Mouse (Mus musculus) lung, embryonic 16.5 days (tissue): ENCODE measurements around the gene Serpina6. TPM values are rescaled to one million over a fixed set of nuclear protein-coding genes. Genes with fewer than 3 reads are reported as not detected.
A peak's percentile ranks its signal among the peaks of the same experiment; 100 is the strongest.
"Not testable (repeated sequence)": the region's sequence is repeated elsewhere in the genome, so short reads cannot be mapped to it uniquely, and the experiment has no call there.

Source experiments
- ATAC-seq: fragments of 200-750 bp; cut with Nextera tagmentation; 2 replicates; pipeline ENCODE4 v1.8.0; 2017; ENCODE audit warnings: low read depth, mild to moderate bottlenecking, moderate library complexity
- H3K27ac ChIP-seq: fragments of 300-500 bp; sonication (generic); 2 replicates; pipeline ENCODE4 v1.5.1; 2014; ENCODE audit warnings: mild to moderate bottlenecking, control low read depth, low read length
- H3K27me3 ChIP-seq: fragments of 300-500 bp; sonication (generic); 2 replicates; pipeline ENCODE4 v1.6.1; 2014; ENCODE audit warnings: low read depth, low read length, mixed read lengths; ENCODE audit not compliant: control insufficient read depth, insufficient read depth
- H3K36me3 ChIP-seq: fragments of 300-500 bp; sonication (generic); 2 replicates; pipeline ENCODE4 v1.6.1; 2014; ENCODE audit warnings: low read length; ENCODE audit not compliant: control insufficient read depth, insufficient read depth
- H3K4me1 ChIP-seq: fragments of 300-500 bp; sonication (generic); replicated peaks from 2 replicates; pipeline ENCODE4 v1.6.1; 2014; ENCODE audit warnings: low read length, mixed read lengths; ENCODE audit not compliant: control insufficient read depth, insufficient read depth
- H3K4me2 ChIP-seq: fragments of 300-500 bp; sonication (generic); 2 replicates; pipeline ENCODE4 v1.6.1; 2014; ENCODE audit warnings: low read depth, low read length, control low read depth
- H3K4me3 ChIP-seq: fragments of 300-500 bp; sonication (generic); 2 replicates; pipeline ENCODE4 v1.5.1; 2014; ENCODE audit warnings: mild to moderate bottlenecking, low read length, control low read depth
- H3K9ac ChIP-seq: fragments of 300-500 bp; sonication (generic); 2 replicates; pipeline ENCODE4 v1.6.1; 2014; ENCODE audit warnings: low read length, control low read depth
- H3K9me3 ChIP-seq: fragments of 300-500 bp; sonication (generic); 2 replicates; pipeline ENCODE4 v1.6.1; 2016; ENCODE audit warnings: low read length; ENCODE audit not compliant: control insufficient read depth
- WGBS: fragments of 180-500 bp; shearing (Covaris S2); extraction: QIAGEN DNeasy Blood & Tissue Kit; methylation state at CpG from one replicate; pipeline ENCODE4 v1.1.7; 2014; 5-methylcytosine and 5-hydroxymethylcytosine counted together
- polyA plus RNA-seq: library from polyadenylated mRNA; unstranded; fragments of >200 nt; fragmentation: Nextera tagmentation; extraction: Ambion mirVana; gene quantifications from 2 replicates; pipeline ENCODE4 v1.2.1, GENCODE M21; 2015

Gene Serpina6
- polyA plus RNA-seq, 1 experiment from 2014 or later, result 1.9 TPM

GRCm38 (mm10) chr12:103683775-103684174 is 26.8 kb upstream of the Serpina6 start:
- ATAC-seq, result no peak

GRCm38 (mm10) chr12:103681739-103682138 is 24.7 kb upstream of the Serpina6 start:
- no peak overlapping the region for H3K27ac ChIP-seq
- WGBS, result 39% methylated on average over 2 of the region's 2 CpGs
- no peaks in the 10 kb centered on the region for H3K36me3 ChIP-seq
- no peak overlapping the region for H3K4me3 ChIP-seq
- no peaks in the 10 kb centered on the region for H3K9me3 ChIP-seq
- H3K9ac ChIP-seq, result no peak overlapping the region
- H3K4me1 ChIP-seq, result no peaks in the 10 kb centered on the region
- no peaks in the 10 kb centered on the region for H3K27me3 ChIP-seq
- ATAC-seq, result peak; percentile 47; the same call in 1 of the 2 replicates
- no peak overlapping the region for H3K4me2 ChIP-seq

More at GRCm38 (mm10) chr12:103683775-103684174, 26.8 kb upstream of the Serpina6 start:
- WGBS, result 24% methylated on average over 4 of the region's 4 CpGs
- H3K36me3 ChIP-seq, result no peaks in the 10 kb centered on the region
- no peaks in the 10 kb centered on the region for H3K9me3 ChIP-seq
- H3K27ac ChIP-seq, result no peak overlapping the region
- no peak overlapping the region for H3K4me2 ChIP-seq
- no peak overlapping the region for H3K9ac ChIP-seq
- no peaks in the 10 kb centered on the region for H3K4me1 ChIP-seq
- no peak overlapping the region for H3K4me3 ChIP-seq
- H3K27me3 ChIP-seq, result no peaks in the 10 kb centered on the region

GRCm38 (mm10) chr12:103681169-103681568 is 24.2 kb upstream of the Serpina6 start:
- ATAC-seq, result no peak
- no peaks in the 10 kb centered on the region for H3K4me1 ChIP-seq
- H3K27ac ChIP-seq, result no peak overlapping the region
- H3K27me3 ChIP-seq, result no peaks in the 10 kb centered on the region
- no peak overlapping the region for H3K4me3 ChIP-seq
- H3K36me3 ChIP-seq, result no peaks in the 10 kb centered on the region
- H3K9ac ChIP-seq, result no peak overlapping the region
- 69% methylated on average over 2 of the region's 2 CpGs for whole genome bisulfite sequencing
- no peak overlapping the region for H3K4me2 ChIP-seq
- H3K9me3 ChIP-seq, result no peaks in the 10 kb centered on the region

- not testable (repeated sequence) for H3K27ac ChIP-seq, H3K4me1 ChIP-seq, H3K27me3 ChIP-seq, H3K36me3 ChIP-seq, H3K4me3 ChIP-seq, H3K9me3 ChIP-seq, H3K9ac ChIP-seq, H3K4me2 ChIP-seq, ATAC-seq
- 92% methylated on average over 1 of the region's 1 CpGs for WGBS
Measured at GRCm38 (mm10) chr12:103679853-103680252, 22.8 kb upstream of the Serpina6 start.

- H3K4me3 ChIP-seq, result no peak within 1 kb of the TSS
- H3K9me3 ChIP-seq, result no peaks in the 10 kb centered on the region
- H3K4me2 ChIP-seq, result no peak within 1 kb of the TSS
- 79% methylated on average over 1 of the region's 1 CpGs for WGBS
- no peaks in the 10 kb centered on the region for H3K27me3 ChIP-seq
- H3K36me3 ChIP-seq, result no peaks in the 10 kb centered on the region
- peaks cover 5% of the 10 kb centered on the region; the same call in 1 of the 2 replicates for H3K4me1 ChIP-seq
- H3K27ac ChIP-seq, result no peak within 1 kb of the TSS
- H3K9ac ChIP-seq, result no peak within 1 kb of the TSS
- no peak for ATAC-seq
Measured at GRCm38 (mm10) chr12:103676039-103676438, 19.0 kb upstream of the Serpina6 start, which contains the start of gene Serpina16. Gene Serpina16 (minus strand): TSS chr12:103676139.

GRCm38 (mm10) chr12:103673179-103673578 is 16.2 kb upstream of the Serpina6 start:
- 34% methylated on average over 2 of the region's 2 CpGs for WGBS

DNA sequence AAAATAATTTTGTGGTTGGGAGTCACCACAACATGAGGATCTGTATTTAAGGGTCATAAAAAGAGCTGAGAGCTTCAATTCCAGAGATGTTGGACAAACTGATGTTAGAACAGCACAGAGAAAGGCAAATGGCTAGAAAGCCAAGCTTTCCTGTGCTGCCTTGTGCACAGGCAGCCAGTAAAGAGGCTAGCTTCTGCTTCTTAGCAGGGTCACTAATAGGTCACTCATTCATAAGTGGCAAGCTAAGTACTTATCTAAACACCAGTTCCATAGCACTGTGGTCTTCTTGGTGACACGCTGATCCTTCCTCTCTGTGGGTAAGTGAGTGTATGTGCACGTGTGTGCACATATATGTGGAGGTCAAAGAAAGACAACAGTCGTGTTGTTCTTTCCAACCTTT is 14.5 kb upstream of the Serpina6 start:
- H3K9me3 ChIP-seq, result no peaks in the 10 kb centered on the region
- H3K4me2 ChIP-seq, result no peak overlapping the region
- peak overlapping the region; percentile 87 for H3K27ac ChIP-seq
- H3K27me3 ChIP-seq, result no peaks in the 10 kb centered on the region
- peak; percentile 61; the same call in 1 of the 2 replicates for ATAC-seq
- H3K36me3 ChIP-seq, result no peaks in the 10 kb centered on the region
- no peak overlapping the region for H3K9ac ChIP-seq
- no peak overlapping the region for H3K4me3 ChIP-seq
- peaks cover 14% of the 10 kb centered on the region for H3K4me1 ChIP-seq
- WGBS, result 34% methylated on average over 3 of the region's 3 CpGs

More at GRCm38 (mm10) chr12:103673179-103673578, 16.2 kb upstream of the Serpina6 start:
- no peaks in the 10 kb centered on the region for H3K36me3 ChIP-seq
- no peak overlapping the region for H3K9ac ChIP-seq
- H3K27me3 ChIP-seq, result no peaks in the 10 kb centered on the region
- no peak overlapping the region for H3K4me2 ChIP-seq
- H3K4me3 ChIP-seq, result no peak overlapping the region
- peak; percentile 52 for ATAC-seq
- H3K27ac ChIP-seq, result no peak overlapping the region
- H3K4me1 ChIP-seq, result peaks cover 14% of the 10 kb centered on the region
- no peaks in the 10 kb centered on the region for H3K9me3 ChIP-seq

DNA sequence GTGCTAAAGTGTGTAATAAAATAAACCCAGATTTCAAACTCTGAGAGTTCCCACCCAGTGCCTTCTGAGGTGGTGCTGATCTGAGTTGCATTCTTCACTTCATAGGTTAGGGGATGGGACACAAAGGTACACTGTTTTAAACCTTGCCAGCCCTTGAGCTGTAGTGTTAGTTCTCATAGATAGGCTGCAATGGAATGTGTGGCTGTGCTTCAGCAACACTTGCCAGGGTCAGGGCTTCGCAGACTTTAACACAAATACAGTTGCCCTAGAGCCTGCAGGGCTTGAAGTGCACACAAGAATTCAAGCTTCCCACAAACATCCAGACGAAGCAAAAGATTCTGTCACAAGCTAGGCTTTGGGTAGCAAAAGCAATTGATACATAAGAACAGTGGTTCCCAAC is 14.0 kb upstream of the Serpina6 start:
- Histone ChIP-seq H3K4me2 (no peak overlapping the region), H3K27ac (peak overlapping the region; percentile 87), H3K9me3 (no peaks in the 10 kb centered on the region), H3K4me3 (no peak overlapping the region), H3K36me3 (no peaks in the 10 kb centered on the region), H3K4me1 (peaks cover 14% of the 10 kb centered on the region), H3K9ac (no peak overlapping the region), H3K27me3 (no peaks in the 10 kb centered on the region)
- ATAC-seq, result peak; percentile 87
- 19% methylated on average over 2 of the region's 2 CpGs for WGBS

DNA sequence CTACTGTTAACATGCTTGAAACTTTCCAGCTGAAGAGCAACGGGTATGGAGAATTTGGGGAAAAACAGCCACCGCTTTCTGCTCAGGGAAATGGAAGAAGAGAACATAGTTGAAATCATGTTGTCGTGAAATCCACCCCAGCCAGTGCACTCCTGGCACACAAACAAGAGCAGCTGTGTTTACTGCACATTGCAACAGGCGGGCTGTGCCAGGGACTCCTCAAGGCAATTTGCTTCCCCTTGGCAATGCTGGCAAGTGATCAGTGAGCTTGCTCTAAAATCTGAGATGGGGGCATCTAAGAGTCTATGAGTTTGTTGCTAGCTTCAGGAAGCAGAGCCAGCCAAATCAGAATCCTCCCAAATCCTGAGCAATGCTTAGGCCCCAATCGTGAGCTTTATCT is 13.3 kb upstream of the Serpina6 start:
- Histone ChIP-seq H3K4me3 (no peak overlapping the region), H3K36me3 (no peaks in the 10 kb centered on the region), H3K9me3 (no peaks in the 10 kb centered on the region), H3K4me1 (peaks cover 14% of the 10 kb centered on the region), H3K27ac (peak overlapping the region; percentile 87), H3K27me3 (no peaks in the 10 kb centered on the region), H3K4me2 (no peak overlapping the region), H3K9ac (no peak overlapping the region)
- ATAC-seq, result no peak
- 60% methylated on average over 5 of the region's 5 CpGs for WGBS

GRCm38 (mm10) chr12:103665286-103665685 is 8.3 kb upstream of the Serpina6 start:
- no peak for ATAC-seq
- H3K9me3 ChIP-seq, result no peaks in the 10 kb centered on the region
- no peak overlapping the region for H3K9ac ChIP-seq
- peaks cover 5% of the 10 kb centered on the region for H3K4me1 ChIP-seq
- H3K27me3 ChIP-seq, result no peaks in the 10 kb centered on the region
- H3K36me3 ChIP-seq, result no peaks in the 10 kb centered on the region
- H3K4me2 ChIP-seq, result no peak overlapping the region
- no peak overlapping the region for H3K4me3 ChIP-seq
- 83% methylated on average over 3 of the region's 3 CpGs for WGBS
- no peak overlapping the region for H3K27ac ChIP-seq
